Mouse (Mus musculus): Measurements from ENCODE around the gene Pdia5. TPM values are rescaled to one million over a fixed set of nuclear protein-coding genes. Genes with fewer than 3 reads are reported as not detected.

Pdia5 gene
- 1.4 and 1.8 TPM in 2 replicates for polyA plus RNA-seq (2012; ENCODE audit: low replicate concordance)

DNA sequence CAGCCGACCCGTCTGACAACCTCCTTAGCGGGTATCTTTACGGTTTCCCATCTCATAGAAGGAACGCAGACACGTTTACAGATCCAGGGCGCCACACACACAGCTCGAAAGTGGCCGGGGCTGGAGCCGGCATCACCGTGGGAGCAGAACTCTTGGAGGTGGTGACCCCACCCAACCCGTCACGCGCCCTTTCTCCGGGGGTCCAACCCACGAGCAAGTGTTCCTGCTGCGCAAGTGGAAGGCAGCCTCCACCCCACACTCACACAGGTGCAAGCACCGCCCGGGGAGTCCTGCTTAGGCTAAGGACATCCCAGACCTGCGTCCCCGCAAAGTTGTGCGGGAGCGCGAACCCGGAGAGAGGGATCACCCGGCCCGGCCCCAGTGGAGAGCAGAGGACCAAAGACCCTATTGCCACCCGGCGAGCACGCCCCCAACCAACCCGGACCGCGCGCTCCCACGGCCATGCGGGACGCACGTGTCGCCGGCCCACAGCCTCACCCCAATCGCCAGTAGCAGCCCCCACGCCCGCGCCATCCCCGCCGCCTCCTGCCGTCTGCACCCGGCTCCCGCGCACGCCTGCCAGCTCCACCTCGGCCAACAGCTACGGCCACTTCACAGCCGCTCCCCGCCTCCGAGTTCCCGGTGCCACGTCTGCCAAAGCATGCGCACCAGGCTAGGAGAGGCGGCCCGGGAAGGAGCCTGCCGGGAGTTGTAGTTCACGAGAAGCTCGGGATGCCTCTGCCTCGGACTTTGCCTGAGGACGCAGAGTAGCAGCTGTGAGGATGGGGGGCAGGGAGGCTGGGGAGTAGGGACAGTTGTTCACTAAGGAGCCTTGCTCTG lies at the start of gene Pdia5:
Gene Pdia5, minus strand, starts transcription at position 643 of the 840 bp plus-strand sequence.

GRCm38 (mm10) chr16:35363150-35364062 lies 127.3 kb downstream of the Pdia5 start, which contains the start of gene Sec22a:
Gene Sec22a (minus strand): TSS chr16:35363918.

Other genes starting within 250 kb of the Pdia5 start
- 0.47 and 1.0 TPM in 2 replicates for gene Sec22a, start 127.0 kb downstream of the Pdia5 start, polyA plus RNA-seq (2012; ENCODE audit: low replicate concordance)
- not detected in 2 replicates for gene Sema5b, start 50.3 kb upstream of the Pdia5 start, polyA plus RNA-seq (2012; ENCODE audit: low replicate concordance)